Mouse (Mus musculus) cerebellum, postnatal 14 days (tissue): Measurements from ENCODE around the gene Map3k15.

Experiments used
- DNase-seq, 2 experiments: peaks; one replicate each; pipeline ENCODE4 v3.0.0; 2021; ENCODE audit warnings: mixed read lengths in 2 of 2

Map3k15 gene

DNA sequence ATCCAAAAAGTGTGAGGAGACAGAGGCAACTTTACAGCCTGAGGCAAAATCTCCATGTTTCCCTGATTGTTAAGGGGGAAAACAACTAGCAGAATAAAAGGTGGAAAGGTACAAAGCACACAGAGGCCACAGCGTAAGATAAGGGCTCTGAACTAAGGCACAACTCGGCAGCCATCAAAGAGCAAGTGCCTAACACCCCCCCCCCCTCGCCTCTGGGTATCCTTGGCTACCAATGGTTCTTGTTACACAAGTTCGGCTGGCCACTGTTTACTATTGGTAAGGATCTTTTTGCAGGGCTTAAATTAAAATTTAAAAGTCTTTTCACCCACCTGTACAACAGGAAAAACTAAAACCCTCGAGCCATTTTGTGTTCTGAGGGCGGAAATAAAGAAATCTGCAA, 147.5 kb downstream of the Map3k15 start:
- DNase-seq = no peak

DNA sequence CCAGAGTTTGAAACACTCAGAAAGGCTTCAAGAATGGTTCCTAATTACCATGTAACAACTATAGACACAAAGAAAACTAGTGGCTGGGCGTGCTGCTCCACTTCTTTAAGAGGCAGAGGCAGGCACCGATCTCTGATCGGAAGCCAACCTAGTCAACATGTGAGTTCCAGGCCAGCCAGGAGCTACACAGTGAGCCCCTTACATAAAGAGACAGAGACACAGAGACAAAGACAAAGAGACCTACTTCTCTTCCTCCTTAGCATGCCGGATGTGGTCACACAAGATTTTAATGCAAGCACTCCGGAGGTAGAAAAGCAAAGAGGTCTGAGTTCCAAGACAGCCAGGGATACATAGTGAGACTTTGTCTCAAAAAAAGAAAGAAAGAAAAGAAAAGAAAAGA, 147.9 kb downstream of the Map3k15 start:
- no peak for DNase-seq

DNA sequence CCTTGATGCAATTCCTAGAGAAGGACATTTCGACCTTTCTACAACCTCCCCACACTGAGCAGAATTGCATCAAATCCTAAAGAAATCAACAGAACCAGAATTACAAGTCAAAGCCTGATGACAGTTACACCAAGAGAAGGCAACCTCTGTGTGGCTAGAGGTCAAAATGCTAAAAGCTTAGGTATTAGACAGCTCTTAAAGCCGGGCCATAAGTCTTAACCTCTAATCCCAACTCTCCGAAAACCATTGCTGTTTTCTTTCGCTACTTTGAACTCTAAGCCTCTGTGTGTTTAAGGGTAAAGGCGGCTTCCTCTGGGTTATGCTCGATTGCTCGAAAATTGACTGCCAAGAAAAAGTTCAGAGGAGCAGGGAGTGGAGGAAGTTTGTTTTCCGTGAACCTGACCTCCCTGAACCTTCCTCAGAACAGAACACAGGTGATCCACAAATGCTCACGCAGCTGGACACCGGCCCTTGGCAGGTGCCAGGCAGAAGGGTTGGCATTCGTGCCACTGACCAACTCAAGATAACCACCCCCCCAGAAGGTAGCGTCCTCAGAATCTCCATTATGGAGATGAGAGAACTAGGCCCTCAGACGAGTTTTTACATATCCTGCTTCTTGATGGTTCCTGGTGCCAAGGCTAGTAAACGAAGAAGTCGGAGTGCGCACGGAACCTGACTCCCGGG, 149.1 kb downstream of the Map3k15 start:
- peak in 1 of 2 experiments; percentile 38 for DNase-seq

DNA sequence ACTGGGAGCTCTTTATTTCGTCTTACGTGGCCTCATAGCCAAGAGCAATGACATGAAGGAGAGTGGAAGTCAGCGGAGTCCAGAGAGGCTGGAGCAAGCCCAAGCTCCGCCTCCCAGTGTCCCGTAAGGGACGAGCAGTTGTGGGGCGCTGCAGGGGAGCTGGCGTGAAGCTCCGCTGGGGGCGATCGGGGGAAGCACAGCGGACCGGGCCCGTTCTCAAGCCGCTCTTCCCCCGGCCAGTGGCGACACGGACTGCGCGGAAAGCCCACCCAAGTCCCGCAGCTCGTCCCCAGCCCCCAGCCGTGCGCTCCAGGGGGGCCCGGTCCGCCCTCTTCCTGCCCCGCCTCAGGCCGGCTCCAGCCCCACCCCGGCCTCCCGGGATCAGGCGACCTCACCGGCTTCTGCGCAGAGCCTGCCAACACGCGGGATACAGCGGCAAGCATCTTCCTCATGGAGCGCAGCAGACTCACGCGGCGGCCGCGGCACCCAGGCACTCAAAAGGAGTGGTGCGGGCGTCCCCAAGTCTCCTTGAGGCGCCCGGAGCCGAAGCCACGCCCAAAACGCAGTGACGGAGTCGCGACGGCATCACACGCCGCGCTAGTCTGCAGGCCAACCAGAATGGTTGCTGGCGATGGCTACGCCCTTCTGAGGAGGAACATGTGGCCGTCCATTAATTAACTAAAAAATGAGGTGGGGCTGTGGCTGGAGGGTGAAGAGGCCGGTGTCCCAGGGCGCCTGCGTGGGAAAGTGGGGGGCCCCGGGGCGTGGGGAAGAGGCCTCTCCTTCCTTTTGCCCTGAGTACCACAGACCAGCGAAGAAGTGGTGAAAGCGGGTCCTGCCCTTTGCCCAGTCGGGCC, 149.9 kb downstream of the Map3k15 start, which contains the start of gene Pdha1:
Gene Pdha1 (minus strand): TSS at position 553 of the 857 bp plus-strand sequence.
- DNase-seq = peak; percentile 85 to 87

DNA sequence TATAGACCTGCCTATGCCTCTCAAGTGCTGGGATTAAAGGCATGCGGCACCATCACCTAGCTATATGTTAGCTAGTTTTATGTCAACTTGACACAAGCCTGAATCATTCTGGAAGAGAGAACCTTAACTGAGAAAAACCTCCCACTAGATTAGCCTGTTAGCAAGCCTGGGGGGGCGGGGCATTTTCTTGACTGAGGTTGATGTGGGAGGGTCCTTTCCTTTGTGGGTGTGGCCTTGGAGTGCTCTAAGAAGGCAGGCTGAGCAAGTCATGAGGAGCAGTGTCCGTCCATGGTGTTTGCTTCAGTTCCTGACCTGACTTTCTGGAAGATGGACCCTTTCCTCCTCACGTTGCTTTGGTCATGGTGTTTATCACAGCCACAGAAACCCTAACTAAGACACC, 158.6 kb downstream of the Map3k15 start:
- DNase-seq = no peak

DNA sequence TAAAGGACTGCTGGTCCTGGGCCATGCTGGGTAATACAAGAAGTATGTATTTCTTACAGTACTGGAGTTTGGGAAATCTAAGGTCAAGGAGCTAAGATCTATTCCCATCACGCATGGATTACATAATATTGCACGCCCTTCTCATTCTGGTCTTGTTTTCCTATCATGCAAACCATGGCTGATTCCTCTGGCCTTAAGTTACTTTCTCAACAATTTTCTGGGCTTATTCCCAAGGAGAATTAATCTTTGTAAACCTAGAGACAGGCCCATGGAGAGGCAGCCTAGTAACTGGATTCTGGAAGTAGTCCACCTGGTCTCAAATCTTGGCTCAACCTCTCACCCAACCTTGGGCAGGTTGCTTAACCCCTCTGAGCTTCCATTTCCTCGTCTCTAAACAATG, 159.2 kb downstream of the Map3k15 start:
- no peak for DNase-seq

DNA sequence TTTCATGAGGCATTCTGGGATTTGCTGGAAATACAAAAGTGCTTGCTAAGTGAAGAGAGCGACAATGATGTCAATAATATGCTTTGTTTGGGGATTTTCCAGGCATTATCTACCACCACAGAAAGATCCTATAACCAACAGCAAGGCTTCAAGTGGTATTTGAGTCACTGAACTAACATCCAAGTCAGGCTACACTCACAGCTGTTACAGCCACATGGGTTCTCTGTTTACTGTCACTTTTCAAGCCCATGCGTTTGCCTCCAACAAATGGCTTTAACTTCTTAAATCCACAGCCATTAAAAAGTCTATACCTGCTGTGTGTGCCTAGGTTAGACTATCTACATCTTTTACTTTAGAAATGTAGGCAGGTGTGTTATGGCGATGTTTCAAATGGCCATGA, 160.6 kb downstream of the Map3k15 start:
- DNase-seq = no peak

DNA sequence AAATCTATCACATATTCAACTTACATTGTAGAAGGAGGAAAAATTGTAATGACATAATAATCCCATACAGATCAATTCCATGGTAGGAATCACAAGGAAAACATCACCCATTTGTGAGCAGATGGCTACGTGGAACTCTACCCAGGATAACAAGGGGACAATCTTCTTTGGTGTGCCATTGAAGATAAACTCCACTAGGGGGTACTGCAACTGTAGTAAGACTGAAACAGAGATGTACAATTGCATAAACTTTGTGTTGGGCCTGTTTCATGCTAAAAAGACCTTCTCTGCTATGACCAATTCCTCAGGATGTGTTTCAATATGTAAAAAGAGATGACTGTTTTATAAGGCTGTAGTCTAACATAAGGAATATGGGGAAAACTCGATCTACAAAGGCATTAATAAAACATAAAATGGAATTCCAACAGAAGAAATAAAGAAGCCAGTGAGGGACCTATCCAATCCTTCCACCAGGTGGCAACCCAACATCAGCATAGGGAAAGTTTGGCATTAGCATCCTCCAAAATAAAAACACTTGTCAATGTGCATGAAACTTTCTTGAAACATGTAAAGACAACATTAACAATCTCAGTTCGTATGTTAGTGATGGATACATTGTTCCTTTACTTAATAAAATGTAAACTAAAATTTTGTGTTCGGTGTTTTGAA, 165.0 kb downstream of the Map3k15 start:
- DNase-seq = peak in 1 of 2 experiments; percentile 24

DNA sequence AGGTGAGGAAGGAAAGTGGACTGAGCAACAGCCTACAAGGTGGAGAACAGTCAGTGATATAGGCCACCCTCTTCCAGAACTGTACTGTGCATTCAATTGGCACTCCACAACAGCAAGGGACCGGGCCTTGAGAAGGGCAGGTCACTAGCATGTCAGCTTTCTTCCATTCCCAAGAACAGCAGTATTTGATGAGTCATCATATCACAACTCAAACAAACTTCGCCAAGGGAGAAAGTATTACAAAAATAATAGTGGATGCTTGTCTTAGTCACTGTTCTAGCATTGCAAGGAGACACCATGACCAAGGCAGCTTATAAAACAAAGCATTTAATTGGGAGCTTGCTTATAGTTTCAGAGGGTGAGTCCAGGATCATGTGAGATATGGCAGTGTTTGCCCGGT, 176.0 kb downstream of the Map3k15 start:
- no peak for DNase-seq

DNA sequence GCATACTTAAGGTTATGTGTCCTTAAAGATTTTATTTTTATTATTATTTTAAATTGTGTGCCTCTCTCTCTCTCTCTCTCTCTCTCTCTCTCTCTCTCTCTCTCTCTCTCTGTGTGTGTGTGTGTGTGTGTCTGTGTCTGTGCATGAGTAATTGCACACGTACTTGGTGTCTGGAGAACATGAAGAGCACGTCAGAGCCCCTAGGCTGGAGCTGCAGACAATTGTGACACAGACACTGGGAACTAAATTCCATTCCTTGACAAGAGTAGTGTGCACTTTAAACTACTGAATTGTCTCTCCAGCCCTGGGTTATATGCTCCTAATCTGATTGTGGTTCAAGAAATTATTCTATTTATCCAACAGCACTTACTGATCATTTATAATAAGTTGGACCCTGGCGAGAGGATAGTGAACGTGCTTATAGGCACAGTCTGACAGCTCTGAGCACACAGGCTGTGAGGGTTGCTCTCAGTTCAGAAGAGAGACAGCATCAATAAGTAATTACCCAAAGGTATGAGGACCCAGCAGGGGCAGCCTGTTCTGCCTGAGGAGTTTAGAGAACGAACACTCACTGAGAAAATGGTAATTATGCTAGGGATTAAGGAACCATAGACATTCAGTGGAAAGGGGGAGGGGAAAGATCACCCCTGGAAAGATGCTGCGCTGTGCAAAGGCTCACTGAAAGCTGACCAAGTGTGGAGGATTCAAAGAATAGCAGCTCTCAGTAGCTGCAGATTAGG, 178.2 kb downstream of the Map3k15 start:
- no peak for DNase-seq

DNA sequence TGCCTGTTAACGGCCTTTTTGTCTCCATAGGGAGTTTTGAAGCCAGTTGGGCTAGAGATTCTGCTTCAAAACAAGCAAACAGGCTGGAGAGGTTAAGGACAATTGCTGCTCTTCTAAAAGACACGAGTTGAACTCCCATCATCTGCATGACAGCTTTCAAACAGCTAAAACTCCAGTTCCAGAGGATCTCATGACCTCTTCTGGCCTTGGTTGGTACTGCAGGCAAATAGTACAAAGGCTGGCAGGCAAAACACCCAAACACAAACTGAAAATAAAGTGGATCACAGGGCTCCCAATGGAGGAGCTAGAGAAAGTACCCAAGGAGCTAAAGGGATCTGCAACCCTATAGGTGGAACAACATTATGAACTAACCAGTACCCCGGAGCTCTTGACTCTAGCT, 181.9 kb downstream of the Map3k15 start:
- peak; percentile 74 to 82 for DNase-seq
